Mouse (Mus musculus) testis, adult 2 months (tissue): ENCODE results near the gene Inpp5f.

Experiments
- CTCF ChIP-seq: fragments of 200-500 bp; IDR thresholded peaks from 2 replicates; pipeline ENCODE4 v1.5.1; 2012; ENCODE audit warnings: low read depth, mild to moderate bottlenecking, inconsistent platforms, low read length, moderate library complexity; ENCODE audit not compliant: control insufficient read depth, insufficient read depth, insufficient replicate concordance
- POLR2A ChIP-seq: fragments of 200-500 bp; IDR thresholded peaks from 2 replicates; pipeline ENCODE4 v1.6.1; 2012; ENCODE audit warnings: low read depth, mild to moderate bottlenecking, inconsistent platforms, low read length, moderate library complexity; ENCODE audit not compliant: control insufficient read depth

DNA sequence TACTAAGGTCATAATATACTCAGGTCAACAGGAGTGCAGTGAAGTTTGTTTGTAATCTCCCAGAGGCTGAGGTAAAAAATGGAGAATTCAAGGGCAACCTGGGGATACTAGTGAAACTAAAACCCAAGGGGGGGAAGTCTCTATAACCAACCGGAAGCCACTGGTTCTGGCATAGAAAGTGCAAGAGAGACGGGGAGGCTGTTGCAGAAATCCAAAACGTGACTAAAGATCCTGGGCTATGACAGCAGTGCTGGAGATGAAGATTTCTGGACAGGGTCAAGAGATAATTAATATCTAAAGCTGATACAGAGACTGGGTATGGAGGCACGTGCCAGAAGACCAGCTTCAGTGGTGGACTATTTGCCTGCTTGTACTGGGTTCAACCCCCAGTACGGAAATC, 126.9 kb downstream of the Inpp5f start:
- TF ChIP-seq CTCF, result no peak
- no peak for TF ChIP-seq POLR2A
